Mouse (Mus musculus): ENCODE measurements at regions not wholly inside any gene's neighbourhood (a gene's known extent, or its start where the extent isn't known, plus 50 kb on each side); places are given as distances from the start of the nearest gene placed in this dataset.

DNA sequence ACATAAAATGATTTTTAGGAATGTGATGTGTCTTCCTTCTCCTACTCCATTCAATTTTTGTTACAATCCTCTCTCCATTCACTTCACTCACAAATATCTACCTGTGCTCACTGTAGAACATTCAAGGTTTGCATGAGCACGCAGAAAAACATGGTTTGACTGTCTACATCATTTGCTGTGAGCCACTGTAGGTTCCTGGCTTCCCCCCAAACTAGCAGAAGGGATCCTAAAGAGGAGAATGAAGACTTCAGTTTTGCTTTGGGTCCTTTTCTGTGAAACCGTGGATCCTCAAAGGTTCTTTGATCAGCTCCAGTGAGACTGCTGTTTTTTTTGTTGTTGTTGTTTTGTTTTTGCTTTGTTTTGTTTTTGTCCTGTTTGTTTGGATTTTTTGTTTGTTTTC, 304.1 kb upstream of the Tecrl start:
- H3K4me3 ChIP-seq (ENCODE audit: control insufficient read depth, low read depth, low read length): no peak overlapping the region
- H3K27me3 ChIP-seq (ENCODE audit: control insufficient read depth, insufficient read depth, low read length): no peaks in the 10 kb centered on the region
- no peaks in the 10 kb centered on the region for H3K4me1 ChIP-seq (ENCODE audit: control insufficient read depth, insufficient read depth, low read length)
- no peaks in the 10 kb centered on the region for H3K36me3 ChIP-seq (ENCODE audit: control insufficient read depth, insufficient read depth, low read length)
- TF ChIP-seq CTCF (IDR thresholded peaks at IDR 0.05; ENCODE audit: control insufficient read depth, insufficient read depth, insufficient replicate concordance, low read depth, low read length): no peak
- no peak for TF ChIP-seq POLR2A (IDR thresholded peaks at IDR 0.05; ENCODE audit: control insufficient read depth, low read depth, low read length)
- no peak overlapping the region for H3K27ac ChIP-seq (ENCODE audit: control insufficient read depth, insufficient read depth, low read depth, low read length)

DNA sequence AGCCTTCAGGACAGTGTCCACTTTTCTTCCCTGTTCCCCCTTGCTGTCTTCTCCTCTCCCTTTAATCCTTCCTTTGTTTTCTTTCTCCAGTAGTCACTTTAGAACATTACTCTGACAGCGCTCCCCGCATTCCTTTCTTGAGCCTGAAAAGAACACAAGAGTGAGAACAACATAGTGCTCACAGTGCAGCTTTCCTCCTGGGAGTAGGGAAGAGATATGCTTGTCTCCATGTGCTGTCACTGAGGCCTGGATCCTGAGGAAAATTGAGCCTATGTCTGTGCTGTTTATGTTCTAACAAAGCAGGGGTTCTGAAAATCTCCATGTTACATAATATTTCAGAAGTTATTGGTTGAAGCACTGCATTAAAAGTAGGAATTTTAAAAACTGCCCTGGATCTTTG, 296.3 kb upstream of the Tecrl start:
- no peaks in the 10 kb centered on the region for H3K4me1 ChIP-seq (ENCODE audit: control insufficient read depth, insufficient read depth, low read length)
- TF ChIP-seq CTCF (IDR thresholded peaks at IDR 0.05; ENCODE audit: control insufficient read depth, insufficient read depth, insufficient replicate concordance, low read depth, low read length) (no peak), POLR2A (IDR thresholded peaks at IDR 0.05; ENCODE audit: control insufficient read depth, low read depth, low read length) (no peak)
- H3K36me3 ChIP-seq (ENCODE audit: control insufficient read depth, insufficient read depth, low read length): no peaks in the 10 kb centered on the region
- H3K4me3 ChIP-seq (ENCODE audit: control insufficient read depth, low read depth, low read length): no peak overlapping the region
- no peak overlapping the region for H3K27ac ChIP-seq (ENCODE audit: control insufficient read depth, insufficient read depth, low read depth, low read length)
- no peaks in the 10 kb centered on the region for H3K27me3 ChIP-seq (ENCODE audit: control insufficient read depth, insufficient read depth, low read length)

DNA sequence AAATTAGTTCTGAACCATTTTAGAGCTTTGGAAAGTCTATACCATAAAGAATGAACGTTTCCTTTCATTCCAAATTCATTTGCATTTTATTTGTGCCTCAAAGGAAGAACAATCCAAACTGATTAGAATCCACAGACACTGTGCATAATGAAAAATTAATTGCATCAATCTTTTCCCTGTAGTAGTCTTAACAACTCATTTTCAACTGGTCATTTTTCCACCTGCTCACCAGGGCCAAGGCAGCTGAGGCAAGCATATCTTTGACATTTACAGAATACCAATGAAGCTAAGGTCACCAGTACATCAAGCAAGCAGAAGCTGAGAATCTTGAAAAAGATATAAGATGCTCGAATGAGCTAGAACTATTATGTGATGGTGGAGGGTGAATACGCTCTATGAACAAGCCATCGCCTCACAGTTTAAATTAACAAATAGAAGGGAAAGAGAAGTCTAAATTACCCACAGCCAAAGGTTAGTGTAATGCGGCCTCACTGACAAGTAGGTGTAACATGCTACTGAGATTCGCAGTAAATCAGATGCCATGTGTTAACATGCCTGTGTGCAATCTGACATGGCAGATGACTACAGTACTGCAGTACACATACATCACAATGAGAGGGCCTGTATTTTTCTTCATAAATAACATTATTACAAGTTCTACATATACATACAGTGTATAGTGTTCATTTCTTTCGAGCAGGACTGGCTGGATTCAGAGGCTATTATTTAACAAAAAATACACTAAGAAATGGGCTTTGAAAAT, 267.8 kb upstream of the Tecrl start:
- Histone ChIP-seq H3K4me3 (ENCODE audit: control insufficient read depth, low read depth, low read length) (no peak overlapping the region), H3K27me3 (ENCODE audit: control insufficient read depth, insufficient read depth, low read length) (no peaks in the 10 kb centered on the region), H3K4me1 (ENCODE audit: control insufficient read depth, insufficient read depth, low read length) (no peaks in the 10 kb centered on the region), H3K27ac (ENCODE audit: control insufficient read depth, insufficient read depth, low read depth, low read length) (no peak overlapping the region), H3K36me3 (ENCODE audit: control insufficient read depth, insufficient read depth, low read length) (no peaks in the 10 kb centered on the region)
- no peak for TF ChIP-seq POLR2A (IDR thresholded peaks at IDR 0.05; ENCODE audit: control insufficient read depth, low read depth, low read length)
- no peak for TF ChIP-seq CTCF (IDR thresholded peaks at IDR 0.05; ENCODE audit: control insufficient read depth, insufficient read depth, insufficient replicate concordance, low read depth, low read length)

DNA sequence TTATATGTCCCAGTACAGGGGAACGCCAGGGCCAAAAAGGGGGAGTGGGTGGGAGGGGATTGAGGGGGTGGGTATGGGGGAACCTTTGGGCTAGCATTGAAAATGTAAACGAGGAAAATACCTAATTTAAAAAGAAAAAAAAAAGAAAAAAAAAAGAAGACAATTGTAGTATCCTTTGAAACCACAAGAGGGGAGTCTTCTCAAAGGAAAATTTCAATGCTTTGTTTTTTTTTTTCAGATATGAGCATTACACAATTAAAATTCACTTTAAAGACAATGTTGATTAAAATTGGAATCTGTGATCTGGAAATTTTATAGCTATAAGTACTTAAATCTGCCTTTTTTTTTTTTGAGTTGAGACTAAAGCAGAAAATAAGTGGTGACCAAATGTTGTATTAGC, 255.8 kb upstream of the Tecrl start:
- no peaks in the 10 kb centered on the region for H3K27me3 ChIP-seq (ENCODE audit: control insufficient read depth, insufficient read depth, low read length)
- no peaks in the 10 kb centered on the region for H3K4me1 ChIP-seq (ENCODE audit: control insufficient read depth, insufficient read depth, low read length)

DNA sequence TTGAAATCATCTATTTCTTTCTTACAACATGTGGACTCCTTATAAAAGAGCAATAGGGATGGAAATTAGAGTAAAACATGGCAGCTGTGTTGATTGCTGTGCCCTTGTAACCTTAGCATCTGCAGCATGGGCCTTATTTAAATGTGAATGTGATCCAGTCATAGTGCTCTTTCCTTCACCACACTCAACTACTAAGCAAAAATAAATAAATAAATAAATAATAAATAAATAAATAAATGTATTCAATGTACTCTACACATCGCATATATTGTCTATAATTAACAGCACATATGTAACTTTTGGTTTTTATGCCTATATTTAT, 238.3 kb upstream of the Tecrl start:
- no peak overlapping the region for H3K4me3 ChIP-seq (ENCODE audit: control insufficient read depth, low read depth, low read length)
- no peaks in the 10 kb centered on the region for H3K27me3 ChIP-seq (ENCODE audit: control insufficient read depth, insufficient read depth, low read length)
- TF ChIP-seq POLR2A (IDR thresholded peaks at IDR 0.05; ENCODE audit: control insufficient read depth, low read depth, low read length) (no peak), CTCF (IDR thresholded peaks at IDR 0.05; ENCODE audit: control insufficient read depth, insufficient read depth, insufficient replicate concordance, low read depth, low read length) (no peak)
- H3K27ac ChIP-seq (ENCODE audit: control insufficient read depth, insufficient read depth, low read depth, low read length): no peak overlapping the region
- H3K4me1 ChIP-seq (ENCODE audit: control insufficient read depth, insufficient read depth, low read length): no peaks in the 10 kb centered on the region
- H3K36me3 ChIP-seq (ENCODE audit: control insufficient read depth, insufficient read depth, low read length): no peaks in the 10 kb centered on the region

More for the DNA sequence above, 255.8 kb upstream of the Tecrl start:
- Histone ChIP-seq H3K27ac (ENCODE audit: control insufficient read depth, insufficient read depth, low read depth, low read length) (no peak overlapping the region), H3K4me3 (ENCODE audit: control insufficient read depth, low read depth, low read length) (no peak overlapping the region), H3K36me3 (ENCODE audit: control insufficient read depth, insufficient read depth, low read length) (no peaks in the 10 kb centered on the region)
- TF ChIP-seq CTCF (IDR thresholded peaks at IDR 0.05; ENCODE audit: control insufficient read depth, insufficient read depth, insufficient replicate concordance, low read depth, low read length): no peak
- TF ChIP-seq POLR2A (IDR thresholded peaks at IDR 0.05; ENCODE audit: control insufficient read depth, low read depth, low read length): no peak

DNA sequence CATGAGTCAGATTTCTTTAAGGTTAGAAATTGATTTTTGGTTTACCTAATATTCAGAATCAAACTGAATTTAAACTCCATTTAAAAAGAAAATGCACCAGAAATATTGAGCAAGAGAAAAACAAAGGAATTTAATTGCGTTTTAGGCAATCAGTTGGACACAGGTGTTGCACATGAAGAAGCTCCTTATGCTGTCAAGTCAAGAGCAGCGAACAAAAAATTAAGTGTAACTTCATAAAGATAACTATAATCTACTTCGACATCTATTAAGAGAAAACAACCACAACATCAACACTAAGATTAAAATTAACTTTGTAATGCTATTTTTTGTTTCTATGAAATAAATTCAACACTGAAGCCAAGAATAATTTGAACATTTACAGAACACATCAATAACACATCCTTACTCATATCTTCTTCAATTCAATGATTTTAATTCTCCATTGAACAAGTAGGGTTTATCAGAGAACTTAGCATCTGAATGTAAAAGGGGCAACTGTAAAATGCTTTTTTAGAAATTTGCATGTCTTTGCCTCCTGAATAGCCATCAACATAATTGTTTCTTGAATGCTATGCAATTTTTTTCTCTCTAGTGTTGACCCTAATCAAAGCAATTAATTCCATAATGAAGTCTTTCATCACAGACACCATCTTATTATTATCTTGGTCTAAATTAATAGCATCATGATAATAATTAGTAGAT, 237.7 kb upstream of the Tecrl start:
- Histone ChIP-seq H3K27ac (ENCODE audit: control insufficient read depth, insufficient read depth, low read depth, low read length) (no peak overlapping the region), H3K36me3 (ENCODE audit: control insufficient read depth, insufficient read depth, low read length) (no peaks in the 10 kb centered on the region), H3K4me1 (ENCODE audit: control insufficient read depth, insufficient read depth, low read length) (no peaks in the 10 kb centered on the region), H3K27me3 (ENCODE audit: control insufficient read depth, insufficient read depth, low read length) (no peaks in the 10 kb centered on the region), H3K4me3 (ENCODE audit: control insufficient read depth, low read depth, low read length) (no peak overlapping the region)
- TF ChIP-seq POLR2A (IDR thresholded peaks at IDR 0.05; ENCODE audit: control insufficient read depth, low read depth, low read length): no peak
- no peak for TF ChIP-seq CTCF (IDR thresholded peaks at IDR 0.05; ENCODE audit: control insufficient read depth, insufficient read depth, insufficient replicate concordance, low read depth, low read length)

All from testis, adult 2 months (tissue).